Mouse (Mus musculus) liver, adult 2 months (tissue): ENCODE results near the gene Hspa1a.

ENCODE experiments used
- CTCF ChIP-seq: fragments of 200-500 bp; IDR thresholded peaks from 2 replicates; pipeline ENCODE4 v1.5.1; 2011; ENCODE audit warnings: low read depth, low read length, control low read depth
- POLR2A ChIP-seq: fragments of 200-500 bp; IDR thresholded peaks from 2 replicates; pipeline ENCODE4 v1.6.1; 2011; ENCODE audit warnings: low read length, control low read depth; ENCODE audit not compliant: insufficient read depth; ENCODE audit errors: extremely low read depth

- TF ChIP-seq POLR2A (no peak), CTCF (no peak)
Observed at GRCm38 (mm10) chr17:34927306-34928019, 44.5 kb downstream of the Hspa1a start.
